32 mouse cellular contexts compared by ENCODE assay signal in genomic region chr4:84646576-84646975, GRCm38 (mm10).
"Had no signal": no experiment of that assay in that cellular context is flagged by ENCODE, and none has a peak within 500 bp of the region (broad histone marks: within the 10 kb centered on the region; RNA-seq: fewer than 3 reads in every experiment).

No protein-coding gene starts in this region.

- H3K9me3 ChIP-seq: limb, embryonic 10.5 days; limb, embryonic 12.5 days; limb, embryonic 13.5 days; limb, embryonic 15.5 days; liver, embryonic 12.5 days; liver, embryonic 13.5 days; liver, embryonic 15.5 days; lung, embryonic 15.5 days; megakaryocyte, embryonic 14.5 days; midbrain, embryonic 10.5 days; midbrain, embryonic 12.5 days; midbrain, embryonic 13.5 days; midbrain, embryonic 15.5 days; neural tube, embryonic 12.5 days had no signal

- H3K36me3 ChIP-seq: limb, embryonic 10.5 days; limb, embryonic 12.5 days; limb, embryonic 15.5 days; liver, embryonic 12.5 days; liver, embryonic 13.5 days; liver, embryonic 15.5 days; lung, embryonic 15.5 days; midbrain, embryonic 10.5 days; midbrain, embryonic 12.5 days; midbrain, embryonic 13.5 days; midbrain, embryonic 15.5 days; neural tube, embryonic 12.5 days had no signal

- DNase-seq: left cerebral cortex, postnatal 4 days; liver; liver, embryonic 13.5 days; liver, postnatal 0 days; lung, adult 18-20 months; lung, adult 2 months; lung, embryonic 14.5 days; lung, postnatal 10 days; lung, postnatal 14 days; lung, postnatal 36 days; lung, postnatal 4 days; midbrain, embryonic 14.5 days had no signal

- H3K4me1 ChIP-seq: liver, embryonic 12.5 days; liver, embryonic 13.5 days; liver, embryonic 15.5 days; lung, embryonic 15.5 days; megakaryocyte, embryonic 14.5 days; midbrain, embryonic 12.5 days; midbrain, embryonic 15.5 days; neural tube, embryonic 12.5 days had no signal

- H3K27ac ChIP-seq: limb, embryonic 10.5 days; limb, embryonic 12.5 days; limb, embryonic 13.5 days; limb, embryonic 15.5 days; liver, embryonic 12.5 days; liver, embryonic 13.5 days; liver, embryonic 14.5 days; liver, embryonic 15.5 days; lung, embryonic 15.5 days; macrophage; midbrain, embryonic 10.5 days; midbrain, embryonic 12.5 days; midbrain, embryonic 13.5 days; midbrain, embryonic 15.5 days; neural tube, embryonic 12.5 days had no signal

- H3K4me3 ChIP-seq: limb, embryonic 10.5 days; limb, embryonic 12.5 days; limb, embryonic 13.5 days; limb, embryonic 15.5 days; liver, embryonic 12.5 days; liver, embryonic 13.5 days; liver, embryonic 15.5 days; lung, embryonic 15.5 days; megakaryocyte, embryonic 14.5 days; midbrain, embryonic 10.5 days; midbrain, embryonic 12.5 days; midbrain, embryonic 13.5 days; midbrain, embryonic 15.5 days; myocyte; neural tube, embryonic 12.5 days had no signal

- H3K4me2 ChIP-seq: limb, embryonic 12.5 days; limb, embryonic 13.5 days; limb, embryonic 15.5 days; liver, embryonic 11.5 days; liver, embryonic 12.5 days; liver, embryonic 13.5 days; liver, embryonic 15.5 days; lung, embryonic 14.5 days; lung, embryonic 15.5 days; midbrain, embryonic 11.5 days; midbrain, embryonic 12.5 days; midbrain, embryonic 13.5 days; midbrain, embryonic 15.5 days; neural tube, embryonic 12.5 days had no signal

- ATAC-seq: liver, embryonic 12.5 days; liver, postnatal 0 days; lung, postnatal 0 days; midbrain, embryonic 13.5 days; midbrain, embryonic 15.5 days; midbrain, embryonic 16.5 days had no signal

- H3K9ac ChIP-seq: limb, embryonic 12.5 days; limb, embryonic 13.5 days; limb, embryonic 15.5 days; liver, embryonic 12.5 days; liver, embryonic 13.5 days; liver, embryonic 14.5 days; liver, embryonic 15.5 days; liver, postnatal 0 days; lung, embryonic 14.5 days; lung, embryonic 15.5 days; midbrain, embryonic 12.5 days; midbrain, embryonic 13.5 days; midbrain, embryonic 15.5 days; neural tube, embryonic 12.5 days had no signal

- H3K27me3 ChIP-seq: limb, embryonic 12.5 days; limb, embryonic 13.5 days; limb, embryonic 15.5 days; liver, embryonic 12.5 days; liver, embryonic 13.5 days; liver, embryonic 15.5 days; lung, embryonic 15.5 days; megakaryocyte, embryonic 14.5 days; midbrain, embryonic 15.5 days; neural tube, embryonic 12.5 days had no signal
